Mouse (Mus musculus) cerebellum, adult 9-11 months (tissue): ENCODE results near the gene Ski.
A peak's percentile ranks its signal among the peaks of the same experiment; 100 is the strongest.

Experiments
- DNase-seq: peaks from one replicate; pipeline ENCODE4 v3.0.0; 2022

Gene Ski

GRCm38 (mm10) chr4:155148910-155149698, 73.3 kb downstream of the Ski start:
- DNase-seq = peak; percentile 66

GRCm38 (mm10) chr4:155148453-155148852, 73.9 kb downstream of the Ski start:
- no peak for DNase-seq

DNA sequence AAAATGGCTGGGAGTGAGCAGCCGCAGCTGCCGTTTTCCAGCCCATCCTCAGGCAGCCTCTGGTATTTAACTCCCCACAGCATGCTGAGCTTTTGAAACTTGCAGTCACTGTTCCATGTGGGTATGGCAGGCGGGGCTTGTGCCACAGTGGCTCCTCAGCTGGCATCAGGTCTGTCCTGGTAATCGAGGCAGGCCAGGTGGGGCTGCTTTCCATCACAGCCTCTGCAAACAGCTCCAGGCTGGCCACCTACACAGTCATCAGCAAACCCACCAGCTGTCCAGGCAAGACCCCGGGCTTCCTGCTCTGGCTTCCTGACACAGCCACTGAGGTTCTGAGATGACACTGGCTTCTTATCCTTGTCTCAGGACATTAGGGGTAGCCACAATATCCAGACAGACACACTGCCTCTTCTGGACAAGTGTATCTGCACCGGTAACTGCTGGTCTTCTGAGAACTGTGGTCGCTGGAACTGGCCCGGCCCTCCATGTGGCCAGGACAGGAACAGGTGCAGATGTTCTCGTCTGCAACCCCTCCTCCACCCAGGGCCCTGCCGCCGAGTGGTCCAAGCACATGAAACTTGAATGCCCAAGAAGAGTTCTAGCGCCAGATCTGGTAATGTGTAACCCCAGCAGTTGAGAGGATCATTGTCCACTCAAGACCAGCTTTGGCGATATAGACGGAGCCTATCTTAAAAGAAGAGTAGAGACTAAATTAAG, 76.1 kb downstream of the Ski start:
- no peak for DNase-seq

DNA sequence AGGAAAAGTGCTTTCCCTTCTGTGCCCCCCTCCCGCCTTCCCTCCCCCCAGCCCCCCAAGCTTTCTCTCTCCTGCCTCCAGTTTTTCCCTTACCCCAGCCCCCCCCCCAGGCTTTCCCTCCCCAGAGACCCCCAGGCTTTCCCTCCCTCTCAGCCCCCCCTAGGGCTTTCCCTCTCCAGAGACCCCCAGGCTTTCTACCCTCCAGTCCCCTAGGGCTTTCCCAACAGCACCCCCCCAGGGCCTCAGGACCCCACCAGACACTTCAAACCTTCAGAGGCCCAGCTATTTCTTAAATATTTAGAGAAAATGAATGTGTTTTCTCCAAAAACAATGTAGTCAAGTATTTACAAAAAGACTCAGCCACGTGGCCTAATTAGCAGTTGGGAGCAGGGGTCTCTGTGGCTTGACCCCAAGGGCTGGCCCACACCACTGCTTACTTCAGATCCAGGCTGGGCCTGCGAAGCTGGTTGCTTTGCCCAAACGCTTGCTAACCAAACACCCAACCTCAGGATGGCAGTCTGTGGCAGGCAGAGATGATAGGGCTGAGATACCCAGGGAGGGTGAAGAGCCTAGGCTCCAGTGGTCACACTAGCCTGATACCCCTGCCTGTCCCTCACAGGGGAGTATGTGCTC, 77.7 kb downstream of the Ski start:
- DNase-seq = no peak

DNA sequence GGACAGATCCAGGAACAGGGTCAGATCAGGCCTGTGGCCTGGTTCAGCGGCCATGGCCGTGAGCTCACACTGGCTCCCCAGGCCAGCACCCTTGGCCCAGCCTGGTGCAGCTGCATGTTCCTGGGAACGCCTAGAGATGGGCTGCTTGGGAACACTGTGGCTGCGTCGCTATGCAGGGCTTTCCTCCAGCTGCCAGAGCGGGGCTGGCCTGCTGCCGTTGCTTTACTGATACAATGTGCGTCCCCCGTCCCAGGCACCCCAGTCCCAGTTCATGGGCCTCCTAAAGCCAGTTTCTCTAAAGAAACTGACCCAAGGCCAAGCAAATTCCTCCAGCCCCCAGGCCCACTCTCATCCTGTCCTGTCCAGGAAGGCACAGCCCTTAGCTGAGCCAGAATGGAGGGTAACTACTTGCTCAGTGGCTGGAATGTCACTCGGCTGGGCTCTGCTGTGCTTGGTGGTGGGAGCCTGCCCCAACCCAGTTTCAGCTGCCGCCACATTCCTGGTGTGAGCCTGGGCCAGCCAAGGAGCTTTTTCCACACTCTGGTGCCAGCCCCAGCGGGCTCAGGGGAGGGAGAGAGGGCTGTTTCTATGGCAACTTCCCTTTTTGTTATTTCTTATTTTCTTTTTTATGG, 78.4 kb downstream of the Ski start:
- DNase-seq = no peak

- no peak for DNase-seq
These were observed 79.0 kb downstream of the Ski start for GRCm38 (mm10) chr4:155143411-155143810.

GRCm38 (mm10) chr4:155142836-155143235, 79.6 kb downstream of the Ski start:
- no peak for DNase-seq

DNA sequence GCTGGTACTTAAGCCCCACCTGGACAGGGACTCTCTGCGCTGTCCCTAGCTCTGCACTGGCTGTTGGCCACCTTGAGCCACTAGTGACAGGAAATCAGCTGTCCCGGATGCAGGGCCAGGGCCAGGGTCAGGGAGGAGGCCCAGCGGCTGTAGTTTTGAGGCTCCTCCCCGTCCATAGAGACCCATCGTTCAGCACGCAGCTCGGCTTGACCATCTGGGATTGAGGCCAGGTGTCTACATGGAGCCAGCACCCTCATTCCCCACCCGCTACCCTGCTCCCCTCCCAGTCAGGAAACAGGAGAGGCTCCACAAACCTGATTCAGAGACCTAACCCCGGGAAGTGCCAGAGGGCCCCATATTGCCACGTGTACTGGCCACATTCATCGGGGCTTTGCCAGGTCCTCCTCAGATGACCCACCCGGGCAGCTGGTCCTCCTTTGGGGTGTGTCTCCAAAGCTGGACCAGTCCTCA, 81.6 kb downstream of the Ski start:
- DNase-seq = peak; percentile 53

GRCm38 (mm10) chr4:155140150-155140549, 82.2 kb downstream of the Ski start:
- no peak for DNase-seq

DNA sequence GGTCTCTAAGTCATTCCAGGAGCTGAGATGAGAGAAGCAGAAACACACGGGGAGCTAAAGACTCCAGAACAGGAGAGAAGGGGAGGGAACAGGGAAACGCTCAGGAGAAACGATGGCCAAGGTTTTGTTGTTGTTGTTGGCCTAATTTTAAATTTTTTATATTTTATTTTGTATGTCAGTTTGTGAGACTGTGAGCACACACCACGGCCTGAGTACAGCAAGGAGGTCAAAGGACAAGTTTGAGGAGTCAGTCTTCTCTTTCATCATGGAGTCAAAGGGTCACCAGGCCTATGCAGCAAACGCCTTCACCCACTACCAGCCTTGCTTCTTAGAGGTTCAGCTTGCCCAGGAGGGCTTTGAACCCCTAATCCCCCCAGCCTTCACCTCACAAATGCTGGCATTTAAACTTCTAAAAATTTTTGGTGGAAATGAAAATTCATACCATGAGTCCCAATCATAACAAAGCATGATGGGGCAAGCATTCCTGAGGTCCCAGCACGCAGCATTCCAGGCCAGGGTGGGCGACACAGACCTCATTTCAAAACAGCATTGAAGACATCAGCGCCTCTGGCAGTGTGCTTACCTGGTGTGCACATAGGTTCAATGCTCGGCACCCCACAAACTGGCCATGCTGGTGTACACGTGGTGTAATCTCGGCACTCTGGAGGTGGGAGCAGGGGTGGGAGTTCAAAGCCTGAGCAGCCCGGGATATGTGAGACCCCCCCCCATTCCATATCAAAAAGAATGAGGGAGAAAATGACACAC, 82.9 kb downstream of the Ski start:
- no peak for DNase-seq

DNA sequence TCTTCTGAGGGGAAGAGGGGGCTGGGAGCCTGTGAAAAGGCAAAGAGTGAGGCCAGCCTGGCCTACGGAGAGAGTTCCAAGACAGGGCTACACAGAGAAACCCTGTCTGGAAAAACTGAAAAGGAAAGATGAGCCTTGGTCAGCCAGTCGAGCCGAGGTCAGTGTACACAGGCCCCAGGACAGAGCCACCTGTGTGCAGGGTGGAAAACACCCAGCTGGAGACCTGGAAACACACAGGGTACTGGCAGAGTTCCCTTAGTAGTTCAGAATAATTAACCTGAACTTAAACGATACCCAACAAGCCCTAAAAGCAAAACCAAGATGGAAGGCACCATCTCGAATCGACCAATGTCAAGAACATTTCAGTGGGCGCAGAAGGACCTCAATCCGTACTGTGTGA, 83.9 kb downstream of the Ski start:
- DNase-seq = no peak

GRCm38 (mm10) chr4:155137891-155138290, 84.5 kb downstream of the Ski start:
- peak; percentile 63 for DNase-seq

DNA sequence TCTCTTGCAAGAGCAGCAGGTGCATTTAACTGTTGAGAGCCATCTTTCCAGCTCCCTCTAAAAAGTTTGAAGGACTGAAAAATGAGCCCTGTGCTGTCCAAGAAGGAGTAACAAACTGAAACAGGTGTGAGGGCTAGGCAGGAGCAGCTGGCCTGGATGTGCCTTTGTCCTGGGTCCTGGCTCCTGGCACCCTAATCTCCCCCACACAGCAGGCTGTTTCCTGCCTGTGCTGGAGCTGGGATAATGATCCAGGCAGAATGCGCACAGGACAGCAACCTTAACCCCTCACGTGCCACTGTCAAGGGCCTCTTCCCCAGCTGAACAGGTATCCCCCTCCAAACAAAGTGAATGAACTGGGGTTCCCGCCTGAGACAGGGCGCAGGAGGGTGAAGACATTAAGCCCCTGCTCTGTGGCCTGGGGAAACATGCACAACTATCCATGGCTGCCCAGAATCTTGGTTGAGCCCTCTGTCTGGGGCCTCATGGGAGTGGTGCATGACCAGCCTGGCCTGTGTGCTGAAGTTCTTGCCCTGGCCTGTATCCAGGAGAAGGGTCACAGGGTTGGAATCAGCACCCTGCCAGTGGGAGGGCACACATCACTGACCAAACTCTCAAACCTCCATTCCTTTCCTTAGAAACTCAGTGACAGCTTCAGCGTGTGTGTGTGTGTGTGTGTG, 86.3 kb downstream of the Ski start:
- no peak for DNase-seq

- DNase-seq = no peak
These were observed 87.7 kb downstream of the Ski start for GRCm38 (mm10) chr4:155134686-155135172.

DNA sequence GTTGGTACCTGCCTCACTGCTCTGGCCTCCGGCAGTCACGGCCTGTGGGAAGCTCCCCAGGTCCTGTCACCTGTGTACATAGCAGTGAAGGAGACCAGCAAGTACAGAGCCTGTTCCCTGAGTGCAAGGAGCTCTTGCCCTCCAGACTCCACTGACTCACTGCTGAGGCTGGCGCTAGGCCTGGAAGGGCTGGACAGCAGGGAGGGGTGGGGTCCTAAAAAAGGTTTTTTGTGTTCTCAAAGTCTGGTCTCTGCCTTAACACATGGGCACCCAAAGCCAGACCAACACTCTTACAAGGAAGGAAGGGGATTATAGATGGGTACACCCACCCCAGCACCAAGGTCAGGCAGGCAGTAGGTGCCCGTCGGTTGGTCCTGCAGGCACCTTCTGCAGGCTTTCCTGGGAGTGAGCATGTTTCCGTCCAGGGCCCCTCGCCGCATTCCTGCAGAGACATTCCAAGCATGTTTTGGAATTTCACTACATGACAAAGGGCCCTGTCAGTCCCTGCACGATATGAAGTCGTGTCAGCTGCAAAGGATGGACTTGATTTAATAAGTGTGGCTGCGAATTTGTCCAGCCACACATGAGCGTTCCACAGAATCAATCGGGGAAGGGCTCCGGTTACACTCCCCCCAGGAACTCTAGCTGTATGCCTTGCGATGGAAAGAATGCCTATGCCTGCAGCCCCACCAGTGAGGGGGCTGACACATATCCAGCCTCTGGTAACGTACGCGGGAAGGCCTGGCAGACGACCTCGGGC, 88.6 kb downstream of the Ski start:
- DNase-seq = no peak

DNA sequence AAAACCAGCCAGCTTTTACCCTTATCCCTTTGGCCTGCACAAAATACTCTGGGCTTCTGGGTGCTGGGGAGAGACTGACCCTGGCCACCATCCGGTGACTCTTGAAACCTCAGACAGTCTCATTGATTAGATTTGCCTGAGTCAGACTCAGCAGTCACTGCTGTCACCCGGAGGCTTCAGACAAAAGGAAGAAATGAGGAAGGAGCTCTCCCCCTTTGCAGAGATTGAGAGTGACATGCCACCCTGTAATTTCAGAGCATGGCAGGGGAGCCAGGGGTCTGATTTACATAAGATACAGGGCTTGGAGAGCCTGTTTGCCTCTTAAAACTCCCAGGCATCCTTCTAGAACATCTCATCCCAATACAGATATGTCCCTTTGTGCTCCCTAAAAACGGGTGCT, 89.2 kb downstream of the Ski start:
- no peak for DNase-seq

DNA sequence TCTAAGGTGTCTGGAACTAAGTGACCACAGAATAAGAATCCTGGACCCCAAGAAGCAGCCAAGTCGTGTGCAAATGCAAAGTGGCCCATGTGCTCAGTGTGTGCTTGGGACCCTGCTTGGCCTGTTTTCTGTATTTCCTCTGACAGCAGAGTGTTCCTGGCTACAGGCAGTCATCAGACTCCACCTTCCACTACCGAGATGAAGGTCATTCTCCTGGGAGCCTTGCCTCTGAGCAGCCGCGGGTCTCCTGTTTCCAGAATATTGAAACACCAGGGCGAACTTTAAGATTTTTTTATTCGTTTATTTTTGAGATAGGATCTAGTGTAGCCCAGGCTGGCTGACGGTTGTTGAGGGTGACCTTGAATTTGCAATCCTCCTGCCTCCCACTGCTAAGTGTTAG, 91.8 kb downstream of the Ski start:
- no peak for DNase-seq

DNA sequence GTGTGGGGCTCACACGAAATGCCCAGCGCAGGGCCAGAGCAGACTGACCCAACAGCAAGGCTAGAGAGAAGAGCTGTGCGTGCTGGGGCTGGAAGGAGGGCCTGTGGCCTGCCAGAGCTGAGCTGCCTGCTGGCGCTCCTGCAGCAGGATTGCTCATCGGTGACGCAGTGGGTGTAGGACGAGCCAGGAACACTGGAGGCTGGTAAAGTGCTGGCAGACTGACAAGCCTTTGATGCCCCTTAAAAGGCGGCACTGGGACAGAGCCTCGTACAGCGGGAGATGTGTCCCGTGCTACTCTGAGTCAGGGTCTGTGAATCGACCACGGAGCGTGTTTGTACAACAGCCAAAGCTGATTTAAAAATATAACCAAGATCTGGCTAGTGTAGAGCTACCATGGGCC, 92.4 kb downstream of the Ski start:
- DNase-seq = peak; percentile 87

DNA sequence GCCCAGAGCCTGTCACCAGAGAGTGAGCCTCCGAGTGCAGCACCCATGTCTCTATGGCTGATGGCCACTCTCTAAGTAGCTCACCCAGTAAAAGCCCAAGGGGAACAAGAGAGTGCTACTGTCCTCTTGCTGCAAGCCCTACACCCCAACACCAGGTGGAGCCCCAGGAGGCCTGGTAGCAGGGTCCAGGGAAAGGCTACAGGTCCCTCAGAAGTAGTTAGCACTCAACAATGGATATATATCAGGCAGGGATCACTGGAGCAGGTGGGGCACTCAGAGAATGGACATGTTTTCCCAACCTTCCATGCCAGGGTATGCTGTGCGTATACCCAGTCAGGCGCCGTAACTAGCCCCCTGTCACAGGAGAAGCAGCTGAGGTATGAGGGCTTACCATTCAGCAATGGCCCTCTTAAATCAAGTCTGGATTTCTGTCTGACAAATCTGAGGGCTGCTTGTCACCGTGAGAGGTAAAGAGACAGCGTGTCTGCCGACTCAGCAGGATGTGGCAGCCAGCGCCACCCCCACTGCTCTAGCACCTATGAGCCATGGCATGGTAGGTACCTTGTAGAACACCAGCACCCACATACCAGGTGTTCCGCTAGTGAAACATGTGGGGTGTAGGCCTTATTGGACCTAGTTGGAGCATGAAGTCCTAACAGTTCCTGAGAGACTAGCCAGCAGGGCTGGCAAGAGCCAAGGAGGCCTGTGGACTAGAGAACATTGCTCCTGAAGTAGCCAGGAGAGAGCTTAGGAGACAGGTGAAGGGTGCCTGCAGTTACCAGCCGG, 93.1 kb downstream of the Ski start:
- no peak for DNase-seq

DNA sequence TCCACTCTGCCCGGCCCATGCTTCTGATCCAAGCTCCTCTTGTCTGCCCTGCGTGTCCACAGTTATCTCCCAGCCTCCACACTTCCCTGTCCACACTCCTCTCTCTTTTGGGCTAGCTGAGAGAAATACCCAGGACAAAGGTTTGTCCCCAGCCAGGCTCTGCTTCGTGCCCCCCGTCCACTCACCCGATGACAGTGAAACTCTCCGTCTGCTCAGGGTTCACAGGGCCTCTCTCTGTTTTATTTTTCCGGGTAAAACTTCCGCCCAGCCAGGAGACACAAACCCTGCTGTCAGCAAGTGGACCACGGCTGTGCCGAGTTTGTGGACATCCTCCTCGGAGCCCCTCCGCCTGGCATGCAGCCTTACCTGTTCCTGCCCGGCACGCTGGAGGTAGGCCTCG, 94.0 kb downstream of the Ski start:
- peak; percentile 38 for DNase-seq
